Mouse (Mus musculus) stomach, embryonic 15.5 days (tissue): ENCODE data around the gene Col7a1. TPM values are rescaled to one million over a fixed set of nuclear protein-coding genes. Genes with fewer than 3 reads are reported as not detected.

Experiments used
- ATAC-seq: fragments of 200-750 bp; cut with Nextera tagmentation; 2 replicates; pipeline ENCODE4 v1.8.0; 2017; ENCODE audit warnings: low read depth, moderate number of reproducible peaks, moderate TSS enrichment; ENCODE audit not compliant: insufficient read depth, low FRiP score
- H3K27ac ChIP-seq: fragments of 300-500 bp; sonication (generic); 2 replicates; pipeline ENCODE4 v1.5.1; 2015; ENCODE audit warnings: mild to moderate bottlenecking, inconsistent platforms
- H3K27me3 ChIP-seq: fragments of 300-500 bp; sonication (generic); replicated peaks from 2 replicates; pipeline ENCODE4 v1.6.1; 2015; ENCODE audit warnings: inconsistent platforms
- H3K36me3 ChIP-seq: fragments of 300-500 bp; sonication (generic); 2 replicates; pipeline ENCODE4 v1.6.1; 2015; ENCODE audit warnings: inconsistent platforms
- H3K4me1 ChIP-seq: fragments of 300-500 bp; sonication (generic); 2 replicates; pipeline ENCODE4 v1.6.1; 2015; ENCODE audit warnings: inconsistent platforms
- H3K4me2 ChIP-seq: fragments of 300-500 bp; sonication (generic); 2 replicates; pipeline ENCODE4 v1.6.1; 2015; ENCODE audit warnings: mild to moderate bottlenecking, inconsistent platforms
- H3K4me3 ChIP-seq: fragments of 300-500 bp; sonication (generic); replicated peaks from 2 replicates; pipeline ENCODE4 v1.5.1; 2015; ENCODE audit warnings: inconsistent platforms
- H3K9ac ChIP-seq: fragments of 300-500 bp; sonication (generic); 2 replicates; pipeline ENCODE4 v1.6.1; 2015; ENCODE audit warnings: inconsistent platforms
- H3K9me3 ChIP-seq: fragments of 300-500 bp; sonication (generic); 2 replicates; pipeline ENCODE4 v1.6.1; 2016; ENCODE audit warnings: inconsistent platforms
- WGBS: fragments of 180-500 bp; shearing (Covaris S2); methylation state at CpG from one replicate; pipeline ENCODE4 v1.1.7; 2015; 5-methylcytosine and 5-hydroxymethylcytosine counted together
- polyA plus RNA-seq: library from polyadenylated mRNA; unstranded; fragments of >200 nt; fragmentation: Nextera tagmentation; extraction: Ambion mirVana; gene quantifications from 2 replicates; pipeline ENCODE4 v1.2.1, GENCODE M21; 2015

The Col7a1 gene
- polyA plus RNA-seq, 1 experiment from 2014 or later, result 6.6 TPM

- no peak for ATAC-seq
- no peaks in the 10 kb centered on the region for H3K27me3 ChIP-seq
- H3K9ac ChIP-seq, result no peak overlapping the region
- no peak overlapping the region for H3K4me2 ChIP-seq
- no peak overlapping the region for H3K27ac ChIP-seq
- WGBS, result 80% methylated on average over 21 of the region's 21 CpGs
- no peak overlapping the region for H3K4me3 ChIP-seq
- no peaks in the 10 kb centered on the region for H3K9me3 ChIP-seq
- H3K36me3 ChIP-seq, result no peaks in the 10 kb centered on the region
- 0 out of 2 replicates have a peak, but pooled peaks cover 7% of the 10 kb centered on the region for H3K4me1 ChIP-seq
These were observed 53.8 kb downstream of the Col7a1 start for GRCm38 (mm10) chr9:109007025-109007780.

- Histone ChIP-seq H3K4me2 (no peak overlapping the region), H3K27ac (no peak overlapping the region), H3K36me3 (no peaks in the 10 kb centered on the region), H3K27me3 (no peaks in the 10 kb centered on the region), H3K4me1 (0 out of 2 replicates have a peak, but pooled peaks cover 7% of the 10 kb centered on the region), H3K4me3 (no peak overlapping the region), H3K9ac (no peak overlapping the region), H3K9me3 (no peaks in the 10 kb centered on the region)
- 80% methylated on average over 9 of the region's 9 CpGs for WGBS
- no peak for ATAC-seq
These were observed 54.7 kb downstream of the Col7a1 start for GRCm38 (mm10) chr9:109008081-109008480.

DNA sequence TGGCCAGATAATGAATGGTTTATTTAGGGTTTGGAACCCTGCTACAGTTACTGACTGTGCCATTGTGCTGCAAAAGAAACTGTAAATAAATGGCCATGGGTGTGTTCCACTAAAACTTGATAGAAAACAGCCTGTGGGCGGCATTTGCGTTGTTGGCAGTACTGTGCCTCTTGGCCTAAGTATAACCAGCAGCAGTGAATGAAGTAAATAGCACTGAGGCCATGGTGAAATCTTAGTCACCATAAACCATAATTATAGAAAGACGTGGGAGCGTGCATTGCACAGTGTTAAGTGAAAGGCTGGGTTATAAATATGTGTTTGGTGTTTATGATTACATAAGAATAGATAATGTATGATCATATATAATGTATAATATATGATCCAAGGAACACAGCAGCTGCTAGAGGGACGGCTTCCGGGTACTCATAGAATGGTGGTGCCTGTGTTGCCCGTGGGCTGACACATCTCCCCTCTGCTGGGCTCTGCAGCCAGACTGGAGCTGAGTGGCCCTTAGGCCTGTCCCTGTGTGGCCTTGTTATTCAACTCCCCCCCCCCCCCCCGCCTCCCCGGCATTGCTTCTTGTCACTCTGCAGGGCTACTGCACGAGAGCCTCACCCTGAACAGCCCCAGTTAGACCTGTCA, 55.7 kb downstream of the Col7a1 start:
- no peaks in the 10 kb centered on the region for H3K27me3 ChIP-seq
- no peaks in the 10 kb centered on the region for H3K9me3 ChIP-seq
- no peak for ATAC-seq
- no peaks in the 10 kb centered on the region for H3K36me3 ChIP-seq
- H3K4me2 ChIP-seq, result no peak overlapping the region
- no peak overlapping the region for H3K27ac ChIP-seq
- no peak overlapping the region for H3K9ac ChIP-seq
- 58% methylated on average over 10 of the region's 10 CpGs for WGBS
- no peak overlapping the region for H3K4me3 ChIP-seq
- H3K4me1 ChIP-seq, result 0 out of 2 replicates have a peak, but pooled peaks cover 7% of the 10 kb centered on the region

DNA sequence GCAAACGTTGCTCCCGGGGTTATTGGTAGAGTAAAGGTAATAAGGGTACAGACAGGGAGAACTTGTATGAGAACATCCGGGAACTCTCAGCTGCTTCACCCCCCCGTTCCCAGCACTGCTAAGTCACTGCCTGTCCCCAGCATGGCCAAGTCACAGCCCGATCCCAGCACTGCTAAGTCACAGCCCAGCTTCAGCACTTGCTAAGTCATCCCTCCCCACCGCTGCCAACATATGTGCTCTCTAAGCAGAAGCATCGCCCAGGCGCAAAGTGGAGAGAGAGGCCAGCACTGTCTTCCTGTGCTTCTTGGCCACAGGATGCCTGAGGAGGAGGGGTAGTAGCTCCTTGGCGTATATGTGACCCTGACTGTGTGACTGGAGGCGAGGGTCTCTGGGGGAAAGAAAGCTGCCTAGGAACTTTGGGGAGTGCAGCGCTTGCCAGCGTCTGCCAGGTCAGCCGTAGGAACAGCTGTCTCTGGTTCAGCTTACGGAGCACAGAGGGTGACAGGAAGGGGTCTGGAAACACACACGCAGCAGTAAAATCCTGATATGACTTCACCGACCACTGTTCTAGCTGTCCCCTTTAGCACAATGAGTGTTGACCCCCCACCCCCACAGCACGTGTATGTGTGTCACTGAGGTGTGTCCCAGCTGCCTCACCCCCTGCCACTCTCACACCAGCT, 56.4 kb downstream of the Col7a1 start:
- H3K36me3 ChIP-seq, result no peaks in the 10 kb centered on the region
- H3K4me2 ChIP-seq, result no peak overlapping the region
- WGBS, result 39% methylated on average over 17 of the region's 17 CpGs
- H3K27me3 ChIP-seq, result no peaks in the 10 kb centered on the region
- H3K9ac ChIP-seq, result no peak overlapping the region
- no peaks in the 10 kb centered on the region for H3K9me3 ChIP-seq
- no peak; the same call in 1 of the 2 replicates for ATAC-seq
- H3K27ac ChIP-seq, result no peak overlapping the region
- 0 out of 2 replicates have a peak, but pooled peaks cover 7% of the 10 kb centered on the region for H3K4me1 ChIP-seq
- H3K4me3 ChIP-seq, result no peak overlapping the region

DNA sequence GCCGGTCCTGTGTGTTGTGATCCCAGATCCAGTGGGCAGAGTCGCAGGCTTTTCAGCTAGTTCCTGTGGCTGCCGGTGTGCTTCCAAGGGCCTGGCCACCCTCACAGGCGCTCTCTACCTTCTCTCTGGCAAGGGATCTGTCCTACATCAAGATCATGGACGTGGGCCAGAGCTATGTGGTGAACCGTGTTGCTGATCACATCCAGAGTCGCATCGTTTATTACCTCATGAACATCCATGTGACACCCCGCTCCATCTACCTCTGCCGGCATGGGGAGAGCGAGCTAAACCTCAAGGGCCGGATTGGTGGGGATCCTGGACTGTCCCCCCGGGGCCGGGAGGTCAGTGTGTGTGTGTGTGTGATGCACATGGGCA, 56.9 kb downstream of the Col7a1 start:
- Histone ChIP-seq H3K36me3 (no peaks in the 10 kb centered on the region), H3K27ac (no peak overlapping the region), H3K27me3 (no peaks in the 10 kb centered on the region), H3K4me2 (no peak overlapping the region), H3K9me3 (no peaks in the 10 kb centered on the region), H3K4me1 (0 out of 2 replicates have a peak, but pooled peaks cover 10% of the 10 kb centered on the region), H3K4me3 (no peak overlapping the region), H3K9ac (no peak overlapping the region)
- 76% methylated on average over 14 of the region's 14 CpGs for WGBS
- no peak for ATAC-seq

DNA sequence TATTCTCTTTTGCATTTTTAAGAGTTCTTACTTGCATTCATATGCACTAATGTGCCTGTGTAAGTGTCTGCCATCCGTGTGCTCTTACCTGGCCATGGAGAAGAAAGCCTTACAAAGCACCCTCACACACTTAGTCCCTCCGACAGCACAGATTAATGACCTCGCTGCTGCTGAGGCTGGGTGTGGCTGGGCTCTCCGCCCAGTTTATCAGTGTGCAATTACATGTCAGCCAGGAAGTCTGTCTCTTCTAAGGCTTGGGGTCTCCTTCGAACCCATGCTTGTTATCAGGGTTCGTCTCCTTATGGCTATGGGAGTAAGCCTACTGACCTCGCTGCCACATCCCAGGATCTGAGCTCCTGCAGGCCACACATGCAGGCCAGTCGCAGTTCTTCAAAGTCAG, 62.0 kb downstream of the Col7a1 start:
- Histone ChIP-seq H3K9ac (no peak overlapping the region), H3K9me3 (no peaks in the 10 kb centered on the region), H3K4me3 (no peak overlapping the region), H3K27ac (no peak overlapping the region), H3K4me2 (no peak overlapping the region), H3K4me1 (0 out of 2 replicates have a peak, but pooled peaks cover 7% of the 10 kb centered on the region), H3K27me3 (no peaks in the 10 kb centered on the region), H3K36me3 (no peaks in the 10 kb centered on the region)
- peak; percentile 71; the same call in 1 of the 2 replicates for ATAC-seq
- WGBS, result 36% methylated on average over 8 of the region's 8 CpGs

- no peak overlapping the region for H3K27ac ChIP-seq
- 51% methylated on average over 11 of the region's 11 CpGs for WGBS
- peak; percentile 66; the same call in 1 of the 2 replicates for ATAC-seq
These were observed 63.7 kb downstream of the Col7a1 start for GRCm38 (mm10) chr9:109016973-109017604.

GRCm38 (mm10) chr9:109021428-109021827, 68.0 kb downstream of the Col7a1 start:
- WGBS, result 73% methylated on average over 4 of the region's 4 CpGs
- no peak overlapping the region for H3K27ac ChIP-seq

More at GRCm38 (mm10) chr9:109016973-109017604, 63.7 kb downstream of the Col7a1 start:
- Histone ChIP-seq H3K4me3 (no peak overlapping the region), H3K36me3 (no peaks in the 10 kb centered on the region), H3K9ac (no peak overlapping the region), H3K4me1 (0 out of 2 replicates have a peak, but pooled peaks cover 7% of the 10 kb centered on the region), H3K4me2 (no peak overlapping the region), H3K27me3 (no peaks in the 10 kb centered on the region), H3K9me3 (no peaks in the 10 kb centered on the region)

GRCm38 (mm10) chr9:109022866-109023685, 69.7 kb downstream of the Col7a1 start:
- Histone ChIP-seq H3K4me2 (no peak overlapping the region), H3K4me3 (no peak overlapping the region), H3K4me1 (no peaks in the 10 kb centered on the region), H3K27me3 (no peaks in the 10 kb centered on the region), H3K36me3 (no peaks in the 10 kb centered on the region), H3K27ac (no peak overlapping the region), H3K9ac (no peak overlapping the region), H3K9me3 (no peaks in the 10 kb centered on the region)
- ATAC-seq, result no peak
- WGBS, result 86% methylated on average over 17 of the region's 17 CpGs

More at GRCm38 (mm10) chr9:109021428-109021827, 68.0 kb downstream of the Col7a1 start:
- Histone ChIP-seq H3K9me3 (no peaks in the 10 kb centered on the region), H3K4me1 (no peaks in the 10 kb centered on the region), H3K36me3 (no peaks in the 10 kb centered on the region), H3K4me2 (no peak overlapping the region), H3K4me3 (no peak overlapping the region), H3K9ac (no peak overlapping the region), H3K27me3 (no peaks in the 10 kb centered on the region)
- ATAC-seq, result no peak

DNA sequence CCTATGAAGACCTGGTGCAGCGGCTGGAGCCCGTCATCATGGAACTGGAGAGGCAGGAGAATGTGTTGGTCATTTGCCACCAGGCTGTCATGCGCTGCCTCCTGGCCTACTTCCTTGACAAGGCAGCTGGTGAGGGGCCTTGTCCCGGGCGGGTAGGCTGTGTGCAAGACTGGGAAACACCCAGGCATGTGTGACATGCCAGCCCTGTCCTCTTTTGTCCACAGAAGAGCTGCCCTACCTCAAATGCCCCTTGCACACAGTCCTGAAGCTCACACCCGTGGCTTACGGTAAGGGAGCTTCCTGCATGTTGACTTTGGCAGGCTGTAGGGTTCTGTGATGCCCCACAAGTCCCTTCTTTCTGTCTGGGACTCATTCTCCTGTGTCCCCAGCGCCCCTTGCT, 74.1 kb downstream of the Col7a1 start:
- no peak overlapping the region for H3K4me2 ChIP-seq
- no peaks in the 10 kb centered on the region for H3K27me3 ChIP-seq
- no peak overlapping the region for H3K4me3 ChIP-seq
- H3K27ac ChIP-seq, result no peak overlapping the region
- WGBS, result 68% methylated on average over 8 of the region's 8 CpGs
- no peaks in the 10 kb centered on the region for H3K36me3 ChIP-seq
- no peak overlapping the region for H3K9ac ChIP-seq
- H3K9me3 ChIP-seq, result no peaks in the 10 kb centered on the region
- H3K4me1 ChIP-seq, result no peaks in the 10 kb centered on the region
- no peak for ATAC-seq

GRCm38 (mm10) chr9:109028421-109028820, 75.0 kb downstream of the Col7a1 start:
- H3K9me3 ChIP-seq, result no peaks in the 10 kb centered on the region
- no peak overlapping the region for H3K9ac ChIP-seq
- H3K4me3 ChIP-seq, result no peak overlapping the region
- no peak overlapping the region for H3K27ac ChIP-seq
- H3K4me2 ChIP-seq, result no peak overlapping the region
- 88% methylated on average over 3 of the region's 3 CpGs for WGBS
- no peaks in the 10 kb centered on the region for H3K36me3 ChIP-seq
- H3K4me1 ChIP-seq, result no peaks in the 10 kb centered on the region
- no peaks in the 10 kb centered on the region for H3K27me3 ChIP-seq
- ATAC-seq, result no peak
